Mouse (Mus musculus) brain, embryonic 14.5 days (tissue): ENCODE measurements around the gene Hoxb5.

Experiments used
- CTCF ChIP-seq: fragments of 200-500 bp; IDR thresholded peaks from 2 replicates; pipeline ENCODE4 v1.5.1; 2012; ENCODE audit warnings: inconsistent platforms, mild to moderate bottlenecking, moderate library complexity, borderline replicate concordance; ENCODE audit not compliant: insufficient read depth, insufficient read length; ENCODE audit errors: extremely low read depth
- POLR2A ChIP-seq: fragments of 200-500 bp; IDR thresholded peaks from 2 replicates; pipeline ENCODE4 v1.6.1; 2012; ENCODE audit warnings: mild to moderate bottlenecking, inconsistent platforms, borderline replicate concordance; ENCODE audit not compliant: poor library complexity, insufficient read depth, insufficient read length, severe bottlenecking; ENCODE audit errors: extremely low read depth

- TF ChIP-seq CTCF (no peak), POLR2A (no peak)
Measured at GRCm38 (mm10) chr11:96350341-96350624, 47.1 kb downstream of the Hoxb5 start, which contains the start of gene Hoxb2.
